Mouse (Mus musculus): ENCODE results near the gene Slc12a7. TPM values are rescaled to one million over a fixed set of nuclear protein-coding genes. Genes with fewer than 3 reads are reported as not detected.

The Slc12a7 gene
- total and polyA plus RNA-seq, 2 experiments from 2014 or later, result 4.9 to 14.8 TPM

GRCm38 (mm10) chr13:73812936-73813335 lies 80.0 kb downstream of the Slc12a7 start:
- Histone ChIP-seq H3K36me3 (ENCODE audit: insufficient read depth) (0 out of 2 replicates have a peak, but pooled peaks cover 4% of the 10 kb centered on the region), H3K9me3 (ENCODE audit: low read length) (no peaks in the 10 kb centered on the region), H3K4me1 (ENCODE audit: insufficient read depth) (no peaks in the 10 kb centered on the region), H3K4me3 (ENCODE audit: low read depth, low read length) (no peak overlapping the region), H3K9ac (no peak overlapping the region), H3K27ac (ENCODE audit: low read depth, low read length) (no peak overlapping the region), H3K4me2 (ENCODE audit: low read depth) (no peak overlapping the region), H3K27me3 (ENCODE audit: insufficient read depth, low read length) (no peaks in the 10 kb centered on the region)
- no peak for DNase-seq
- WGBS, result 93% methylated on average over 3 of the region's 3 CpGs
- no peak for TF ChIP-seq CTCF (IDR thresholded peaks at IDR 0.05; ENCODE audit: low read depth)
- ATAC-seq, result no peak

DNA sequence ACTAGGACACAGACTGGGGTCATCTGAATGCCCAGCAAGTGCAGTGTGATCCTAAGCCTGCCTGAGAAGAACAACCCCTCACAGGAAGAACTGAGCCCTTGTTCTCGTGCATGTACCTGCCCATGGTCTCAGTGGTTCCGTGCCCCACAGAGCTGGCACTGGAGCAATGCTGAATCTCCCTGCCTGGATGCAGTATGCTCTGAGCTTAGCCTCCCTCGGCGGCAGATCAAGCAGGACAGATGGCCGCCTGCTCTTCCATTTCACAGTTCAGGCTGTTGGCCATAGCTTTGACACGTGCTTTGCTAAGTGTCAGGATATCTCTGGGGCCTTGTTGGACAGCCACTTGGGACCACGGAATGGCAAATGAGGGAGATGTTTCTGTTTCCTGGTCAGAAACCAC lies 81.3 kb downstream of the Slc12a7 start:
- no peak for DNase-seq
- H3K4me1 ChIP-seq (ENCODE audit: insufficient read depth), result no peaks in the 10 kb centered on the region
- no peak overlapping the region for H3K4me2 ChIP-seq (ENCODE audit: low read depth)
- no peak overlapping the region for H3K9ac ChIP-seq
- no peaks in the 10 kb centered on the region for H3K9me3 ChIP-seq (ENCODE audit: low read length)
- 91% methylated on average over 7 of the region's 7 CpGs for WGBS
- 0 out of 2 replicates have a peak, but pooled peaks cover 4% of the 10 kb centered on the region for H3K36me3 ChIP-seq (ENCODE audit: insufficient read depth)
- no peak for TF ChIP-seq CTCF (IDR thresholded peaks at IDR 0.05; ENCODE audit: low read depth)
- H3K4me3 ChIP-seq (ENCODE audit: low read depth, low read length), result no peak overlapping the region
- H3K27me3 ChIP-seq (ENCODE audit: insufficient read depth, low read length), result no peaks in the 10 kb centered on the region
- no peak overlapping the region for H3K27ac ChIP-seq (ENCODE audit: low read depth, low read length)
- ATAC-seq, result no peak

- no peak overlapping the region for H3K4me3 ChIP-seq (ENCODE audit: low read depth, low read length)
- peaks cover 8% of the 10 kb centered on the region; the same call in 1 of the 2 replicates for H3K36me3 ChIP-seq (ENCODE audit: insufficient read depth)
- H3K9ac ChIP-seq, result no peak overlapping the region
- H3K27ac ChIP-seq (ENCODE audit: low read depth, low read length), result no peak overlapping the region
- WGBS, result 86% methylated on average over 6 of the region's 6 CpGs
- ATAC-seq, result no peak
- H3K4me1 ChIP-seq (ENCODE audit: insufficient read depth), result no peaks in the 10 kb centered on the region
- no peak overlapping the region for H3K4me2 ChIP-seq (ENCODE audit: low read depth)
- DNase-seq, result no peak
- H3K27me3 ChIP-seq (ENCODE audit: insufficient read depth, low read length), result no peaks in the 10 kb centered on the region
- TF ChIP-seq CTCF (IDR thresholded peaks at IDR 0.05; ENCODE audit: low read depth), result no peak
- H3K9me3 ChIP-seq (ENCODE audit: low read length), result no peaks in the 10 kb centered on the region
Observed at GRCm38 (mm10) chr13:73816338-73816737, 83.4 kb downstream of the Slc12a7 start.

GRCm38 (mm10) chr13:73818921-73819320 lies 86.0 kb downstream of the Slc12a7 start:
- Histone ChIP-seq H3K4me3 (ENCODE audit: low read depth, low read length) (no peak overlapping the region), H3K4me2 (ENCODE audit: low read depth) (no peak overlapping the region), H3K27me3 (ENCODE audit: insufficient read depth, low read length) (no peaks in the 10 kb centered on the region), H3K9me3 (ENCODE audit: low read length) (no peaks in the 10 kb centered on the region), H3K4me1 (ENCODE audit: insufficient read depth) (no peaks in the 10 kb centered on the region), H3K27ac (ENCODE audit: low read depth, low read length) (no peak overlapping the region), H3K9ac (no peak overlapping the region), H3K36me3 (ENCODE audit: insufficient read depth) (peaks cover 11% of the 10 kb centered on the region; the same call in 1 of the 2 replicates)
- ATAC-seq (no peak), DNase-seq (no peak)
- 84% methylated on average over 3 of the region's 3 CpGs for WGBS
- no peak for TF ChIP-seq CTCF (IDR thresholded peaks at IDR 0.05; ENCODE audit: low read depth)

DNA sequence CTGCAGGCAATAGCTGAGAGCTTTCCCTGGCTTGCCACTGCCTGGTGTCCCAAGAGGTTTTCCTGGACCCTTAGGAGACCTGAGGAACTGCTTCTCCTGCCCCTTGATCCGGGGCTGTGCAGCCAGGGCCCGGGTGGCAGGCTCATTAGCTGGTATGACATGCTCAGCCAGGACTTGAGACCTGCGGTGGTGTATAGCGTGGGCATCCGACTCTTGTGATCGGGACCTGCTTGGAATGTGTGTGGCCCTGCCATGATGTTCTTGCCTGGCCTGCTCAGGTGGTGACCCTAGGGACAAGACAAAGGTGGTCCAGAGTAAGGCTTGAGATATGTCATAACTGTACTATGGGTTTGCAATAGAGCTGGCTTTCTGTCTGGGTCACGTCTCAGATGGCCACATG lies 88.4 kb downstream of the Slc12a7 start:
- H3K4me1 ChIP-seq (ENCODE audit: insufficient read depth), result no peaks in the 10 kb centered on the region
- peaks cover 8% of the 10 kb centered on the region; the same call in 1 of the 2 replicates for H3K36me3 ChIP-seq (ENCODE audit: insufficient read depth)
- DNase-seq, result no peak
- no peak for TF ChIP-seq CTCF (IDR thresholded peaks at IDR 0.05; ENCODE audit: low read depth)
- H3K27me3 ChIP-seq (ENCODE audit: insufficient read depth, low read length), result no peaks in the 10 kb centered on the region
- H3K9ac ChIP-seq, result no peak overlapping the region
- 91% methylated on average over 7 of the region's 7 CpGs for WGBS
- no peak overlapping the region for H3K27ac ChIP-seq (ENCODE audit: low read depth, low read length)
- no peak overlapping the region for H3K4me2 ChIP-seq (ENCODE audit: low read depth)
- no peaks in the 10 kb centered on the region for H3K9me3 ChIP-seq (ENCODE audit: low read length)
- no peak overlapping the region for H3K4me3 ChIP-seq (ENCODE audit: low read depth, low read length)
- ATAC-seq, result no peak

DNA sequence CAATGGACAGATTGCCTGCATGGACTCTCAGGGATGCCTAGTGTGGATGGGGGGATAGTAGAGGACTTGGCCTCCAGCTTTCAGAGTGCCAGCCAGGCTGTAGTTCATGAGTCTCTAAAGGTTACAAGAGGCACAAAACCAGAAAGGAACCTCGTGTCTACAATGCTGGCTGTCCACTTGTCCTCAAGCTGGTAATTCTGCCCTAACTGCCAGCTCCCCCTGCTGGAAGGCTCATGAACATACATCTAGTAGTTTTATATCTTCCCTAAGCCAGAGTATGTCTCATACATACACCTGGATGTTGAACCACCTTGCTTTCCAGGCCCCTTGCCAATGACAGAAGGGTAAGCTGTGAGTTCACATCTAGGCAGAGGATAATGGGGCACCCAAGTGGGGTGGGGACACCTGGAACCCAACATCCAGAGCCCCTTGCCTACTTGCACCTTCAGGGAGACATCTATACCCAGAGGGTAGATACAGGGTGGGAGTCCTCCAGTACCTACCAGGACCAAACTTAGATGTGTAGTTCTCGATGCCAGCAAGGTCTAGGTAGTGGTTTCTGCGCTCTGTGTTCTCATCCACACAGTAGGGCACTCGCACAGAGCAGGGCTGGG lies 89.4 kb downstream of the Slc12a7 start:
- H3K27ac ChIP-seq (ENCODE audit: low read depth, low read length), result no peak overlapping the region
- no peak overlapping the region for H3K4me3 ChIP-seq (ENCODE audit: low read depth, low read length)
- DNase-seq (peak; percentile 20), ATAC-seq (peak; percentile 7; the same call in 1 of the 2 replicates)
- TF ChIP-seq CTCF (IDR thresholded peaks at IDR 0.05; ENCODE audit: low read depth), result peak; percentile 66
- no peak overlapping the region for H3K9ac ChIP-seq
- H3K4me1 ChIP-seq (ENCODE audit: insufficient read depth), result no peaks in the 10 kb centered on the region
- H3K4me2 ChIP-seq (ENCODE audit: low read depth), result no peak overlapping the region
- no peaks in the 10 kb centered on the region for H3K9me3 ChIP-seq (ENCODE audit: low read length)
- 70% methylated on average over 4 of the region's 4 CpGs for WGBS
- peaks cover 6% of the 10 kb centered on the region; the same call in 1 of the 2 replicates for H3K36me3 ChIP-seq (ENCODE audit: insufficient read depth)
- no peaks in the 10 kb centered on the region for H3K27me3 ChIP-seq (ENCODE audit: insufficient read depth, low read length)

GRCm38 (mm10) chr13:73823711-73824110 lies 90.8 kb downstream of the Slc12a7 start:
- no peaks in the 10 kb centered on the region for H3K4me1 ChIP-seq (ENCODE audit: insufficient read depth)
- peaks cover 6% of the 10 kb centered on the region; the same call in 1 of the 2 replicates for H3K36me3 ChIP-seq (ENCODE audit: insufficient read depth)
- H3K4me2 ChIP-seq (ENCODE audit: low read depth), result no peak overlapping the region
- DNase-seq, result no peak
- no peak overlapping the region for H3K9ac ChIP-seq
- no peaks in the 10 kb centered on the region for H3K9me3 ChIP-seq (ENCODE audit: low read length)
- no peak for TF ChIP-seq CTCF (IDR thresholded peaks at IDR 0.05; ENCODE audit: low read depth)
- H3K27me3 ChIP-seq (ENCODE audit: insufficient read depth, low read length), result no peaks in the 10 kb centered on the region
- 80% methylated on average over 6 of the region's 6 CpGs for WGBS
- ATAC-seq, result no peak
- no peak overlapping the region for H3K27ac ChIP-seq (ENCODE audit: low read depth, low read length)
- H3K4me3 ChIP-seq (ENCODE audit: low read depth, low read length), result no peak overlapping the region

Data from forebrain, postnatal 0 days (tissue).